Mouse (Mus musculus) adrenal gland, postnatal 0 days (tissue): ENCODE measurements around the gene Wnt6. TPM values are rescaled to one million over a fixed set of nuclear protein-coding genes. Genes with fewer than 3 reads are reported as not detected.

Experiments used
- polyA plus RNA-seq: library from polyadenylated mRNA; unstranded; fragments of >200 nt; fragmentation: Nextera tagmentation; extraction: Ambion mirVana; gene quantifications from 2 replicates; pipeline ENCODE4 v1.2.1, GENCODE M21; 2015

Gene Wnt6
- 5.7 and 9.5 TPM in 2 replicates for polyA plus RNA-seq

DNA sequence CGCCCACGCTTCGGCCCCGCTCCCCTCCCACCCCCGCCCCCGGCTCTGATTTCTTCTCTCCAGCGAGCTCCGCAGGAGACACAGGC, at the start of gene Wnt6:
TSS of gene Wnt6 (plus strand) at position 48 of the 86 bp plus-strand sequence.

DNA sequence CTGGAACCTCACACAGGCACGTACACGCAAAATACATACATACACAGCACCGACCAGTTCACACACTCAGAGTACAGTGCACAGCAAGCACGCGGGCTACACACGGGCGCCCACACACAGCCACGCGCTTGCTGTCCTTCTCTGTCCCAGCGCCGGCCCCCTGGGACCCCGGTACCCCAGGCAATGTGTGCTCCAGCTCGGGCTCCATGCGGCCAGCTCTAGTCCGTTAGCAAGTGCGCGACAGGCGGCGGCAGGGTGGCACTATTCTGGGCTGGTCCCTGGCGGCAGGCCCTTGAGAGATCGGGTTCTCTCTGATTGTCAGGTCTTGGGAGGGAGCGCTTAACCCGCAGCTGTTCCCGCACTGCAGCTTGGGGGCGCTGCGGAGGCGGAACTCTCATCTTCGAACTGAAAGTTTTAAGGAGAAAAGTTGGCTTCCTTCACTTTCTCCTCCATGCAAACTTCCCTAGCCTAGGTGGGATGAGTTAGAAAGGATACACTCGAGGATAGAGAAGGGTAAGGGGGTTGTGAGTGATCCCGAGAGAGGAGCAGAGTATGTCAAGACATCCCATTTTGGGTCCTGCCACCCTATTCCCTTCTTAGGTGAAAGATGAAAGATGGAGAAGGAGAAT, 22.9 kb upstream of the Wnt6 start, which contains the start of gene Prkag3:
TSS of gene Prkag3 (minus strand) at position 579 of the 629 bp plus-strand sequence.

DNA sequence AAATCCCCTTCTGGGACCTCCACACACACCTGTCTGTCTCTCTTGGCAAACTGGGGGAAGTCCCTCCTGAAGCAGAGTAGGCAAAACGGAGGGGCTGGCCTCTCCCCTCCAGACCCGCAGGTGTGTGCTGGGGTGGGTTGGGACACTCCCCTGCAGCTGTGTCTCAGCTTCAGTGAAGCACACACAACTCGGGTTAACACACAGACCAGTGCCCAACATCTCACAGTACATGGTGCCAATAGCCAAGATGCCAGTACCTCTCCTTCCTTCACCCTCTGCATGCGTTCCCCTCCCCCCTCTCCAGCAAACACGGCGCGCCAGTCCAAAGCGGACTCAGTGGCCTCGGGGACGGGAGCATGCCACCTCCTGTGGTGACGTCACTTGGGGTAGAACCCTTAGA, 19.6 kb downstream of the Wnt6 start, which contains the start of gene Wnt10a:
TSS of gene Wnt10a (plus strand) at position 268 of the 400 bp plus-strand sequence.

Other genes starting within 250 kb of the Wnt6 start
- gene Plcd4, start 229.0 kb upstream of the Wnt6 start, polyA plus RNA-seq, result 0.54 and 0.57 TPM in 2 replicates
- 8.0 and 10.9 TPM in 2 replicates for gene Usp37, start 227.6 kb upstream of the Wnt6 start, polyA plus RNA-seq
- 2.9 TPM in 2 replicates for gene Zfp142, start 183.6 kb upstream of the Wnt6 start, polyA plus RNA-seq
- gene Bcs1l, start 183.6 kb upstream of the Wnt6 start, polyA plus RNA-seq, result 8.4 and 16.0 TPM in 2 replicates
- 25.3 and 33.0 TPM in 2 replicates for gene Rnf25, start 170.5 kb upstream of the Wnt6 start, polyA plus RNA-seq
- 4.7 and 4.8 TPM in 2 replicates for gene Stk36, start 170.4 kb upstream of the Wnt6 start, polyA plus RNA-seq
- gene Ttll4, start 110.1 kb upstream of the Wnt6 start, polyA plus RNA-seq, result 1.6 and 2.7 TPM in 2 replicates
- gene Cyp27a1, start 58.3 kb upstream of the Wnt6 start, polyA plus RNA-seq, result 8.7 and 14.4 TPM in 2 replicates
- gene Prkag3, start 22.7 kb upstream of the Wnt6 start, polyA plus RNA-seq, result 0.22 and 0.26 TPM in 2 replicates
- 0.44 and 0.61 TPM in 2 replicates for gene Wnt10a, start 19.6 kb downstream of the Wnt6 start, polyA plus RNA-seq
- 1.5 and 4.8 TPM in 2 replicates for gene Cdk5r2, start 83.0 kb downstream of the Wnt6 start, polyA plus RNA-seq
- 0.99 and 2.9 TPM in 2 replicates for gene Fev, start 113.5 kb downstream of the Wnt6 start, polyA plus RNA-seq
- gene Cryba2, start 121.3 kb downstream of the Wnt6 start, polyA plus RNA-seq, result 1.1 and 2.3 TPM in 2 replicates
- gene Cfap65, start 163.7 kb downstream of the Wnt6 start, polyA plus RNA-seq, result not detected in 2 replicates
- 0.14 and 0.22 TPM in 2 replicates for gene Ihh, start 179.8 kb downstream of the Wnt6 start, polyA plus RNA-seq